Mouse (Mus musculus): ENCODE data around the gene Phrf1. TPM values are rescaled to one million over a fixed set of nuclear protein-coding genes. Genes with fewer than 3 reads are reported as not detected.

Gene Phrf1
- total RNA-seq, 1 experiment from 2014 or later, result 51.4 TPM

Other genes with a start within 250 kb of the Phrf1 start
- 384 to 854 TPM (median 711 TPM) in 3 replicates for gene Ifitm3, start 218.0 kb upstream of the Phrf1 start, total RNA-seq (2017)
- 268 to 573 TPM (median 450 TPM) in 3 replicates for gene Ifitm6, start 210.9 kb upstream of the Phrf1 start, total RNA-seq (2017)
- not detected in 3 replicates for gene Gm17387, start 199.7 kb upstream of the Phrf1 start, total RNA-seq (2017)
- gene B4galnt4, start 167.7 kb upstream of the Phrf1 start, total RNA-seq (2017), result 0.10 TPM in 1 of 3 replicates, not detected in the others
- 14.0 to 17.9 TPM (median 14.2 TPM) in 3 replicates for gene Pkp3, start 150.6 kb upstream of the Phrf1 start, total RNA-seq (2017)
- 9.1 to 25.0 TPM (median 12.5 TPM) in 3 replicates for gene Sigirr, start 128.2 kb upstream of the Phrf1 start, total RNA-seq (2017)
- gene Ano9, start 111.0 kb upstream of the Phrf1 start, total RNA-seq (2017), result not detected in 3 replicates
- 1.4 to 6.9 TPM (median 1.5 TPM) in 3 replicates for gene Ptdss2, start 106.4 kb upstream of the Phrf1 start, total RNA-seq (2017)
- 73.1 to 101 TPM (median 77.7 TPM) in 3 replicates for gene Rnh1, start 55.9 kb upstream of the Phrf1 start, total RNA-seq (2017)
- gene Hras, start 34.8 kb upstream of the Phrf1 start, total RNA-seq (2017), result 22.4 to 25.6 TPM (median 25.2 TPM) in 3 replicates
- 2.1 to 2.8 TPM (median 2.1 TPM) in 3 replicates for gene Lrrc56, start 34.6 kb upstream of the Phrf1 start, total RNA-seq (2017)
- 1.6 TPM in 1 of 3 replicates, not detected in the others for gene Lmntd2, start 14.7 kb upstream of the Phrf1 start, total RNA-seq (2017)
- gene Rassf7, start 12.9 kb upstream of the Phrf1 start, total RNA-seq (2017), result 1.4 to 11.5 TPM (median 1.9 TPM) in 3 replicates
- gene Irf7, start 37.7 kb downstream of the Phrf1 start, total RNA-seq (2017), result 76.2 to 126 TPM (median 78.7 TPM) in 3 replicates
- gene Cdhr5, start 48.0 kb downstream of the Phrf1 start, total RNA-seq (2017), result not detected in 3 replicates
- gene Sct, start 50.3 kb downstream of the Phrf1 start, total RNA-seq (2017), result not detected in 3 replicates
- gene Drd4, start 63.2 kb downstream of the Phrf1 start, total RNA-seq (2017), result not detected in 3 replicates
- 10.2 to 21.2 TPM (median 16.0 TPM) in 3 replicates for gene Deaf1, start 98.9 kb downstream of the Phrf1 start, total RNA-seq (2017)
- 2.8 to 16.3 TPM (median 7.1 TPM) in 3 replicates for gene Tmem80, start 99.0 kb downstream of the Phrf1 start, total RNA-seq (2017)
- gene Eps8l2, start 110.1 kb downstream of the Phrf1 start, total RNA-seq (2017), result not detected in 3 replicates
- 548 to 1,201 TPM (median 1,116 TPM) in 3 replicates for gene Taldo1, start 163.4 kb downstream of the Phrf1 start, total RNA-seq (2017)
- 11.4 to 15.3 TPM (median 14.6 TPM) in 3 replicates for gene Gatd1, start 185.4 kb downstream of the Phrf1 start, total RNA-seq (2017)
- not detected in 3 replicates for gene Cend1, start 200.7 kb downstream of the Phrf1 start, total RNA-seq (2017)
- 6.2 to 14.8 TPM (median 7.4 TPM) in 3 replicates for gene Slc25a22, start 209.1 kb downstream of the Phrf1 start, total RNA-seq (2017)
- gene Pidd1, start 215.2 kb downstream of the Phrf1 start, total RNA-seq (2017), result 4.5 to 5.9 TPM (median 4.8 TPM) in 3 replicates
- 2,770 to 3,796 TPM (median 2,928 TPM) in 3 replicates for gene Rplp2, start 218.6 kb downstream of the Phrf1 start, total RNA-seq (2017)
- 19.7 to 28.0 TPM (median 25.4 TPM) in 3 replicates for gene Pnpla2, start 226.4 kb downstream of the Phrf1 start, total RNA-seq (2017)
- gene Cracr2b, start 232.3 kb downstream of the Phrf1 start, total RNA-seq (2017), result not detected in 3 replicates
- 17.8 to 40.8 TPM (median 20.7 TPM) in 3 replicates for gene Cd151, start 238.6 kb downstream of the Phrf1 start, total RNA-seq (2017)
- gene Polr2l, start 246.3 kb downstream of the Phrf1 start, total RNA-seq (2017), result 14.0 to 22.2 TPM (median 14.6 TPM) in 3 replicates
- gene Tspan4, start 246.5 kb downstream of the Phrf1 start, total RNA-seq (2017), result 0.95 TPM in 1 of 3 replicates, not detected in the others

Data from monocyte, adult 5-6 weeks (primary cell).